Mouse (Mus musculus) stomach, embryonic 15.5 days (tissue): ENCODE measurements around the gene Tmem239. TPM values are rescaled to one million over a fixed set of nuclear protein-coding genes. Genes with fewer than 3 reads are reported as not detected.

ENCODE experiments used
- polyA plus RNA-seq: library from polyadenylated mRNA; unstranded; fragments of >200 nt; fragmentation: Nextera tagmentation; extraction: Ambion mirVana; gene quantifications from 2 replicates; pipeline ENCODE4 v1.2.1, GENCODE M21; 2015

The Tmem239 gene
- polyA plus RNA-seq, 1 experiment from 2014 or later, result not detected

Other genes starting within 250 kb of the Tmem239 start
- gene Snrpb, start 227.1 kb upstream of the Tmem239 start, polyA plus RNA-seq, result 518 and 527 TPM in 2 replicates
- gene Tmc2, start 211.3 kb upstream of the Tmem239 start, polyA plus RNA-seq, result 0.04 TPM in 1 of 2 replicates, not detected in the other
- 260 and 287 TPM in 2 replicates for gene Nop56, start 132.0 kb upstream of the Tmem239 start, polyA plus RNA-seq
- 171 and 192 TPM in 2 replicates for gene Idh3b, start 121.9 kb upstream of the Tmem239 start, polyA plus RNA-seq
- 2.8 and 3.1 TPM in 2 replicates for gene Ebf4, start 111.3 kb upstream of the Tmem239 start, polyA plus RNA-seq
- gene Cpxm1, start 8.9 kb upstream of the Tmem239 start, polyA plus RNA-seq, result 46.4 and 47.5 TPM in 2 replicates
- gene Gm28372, start 1.2 kb upstream of the Tmem239 start, polyA plus RNA-seq, result 0.14 TPM in 1 of 2 replicates, not detected in the other
- not detected in 2 replicates for gene 1700020A23Rik, start 1.2 kb upstream of the Tmem239 start, polyA plus RNA-seq
- gene Vps16, start 17.9 kb downstream of the Tmem239 start, polyA plus RNA-seq, result 78.8 and 88.6 TPM in 2 replicates
- 11.1 and 14.0 TPM in 2 replicates for gene Pced1a, start 18.2 kb downstream of the Tmem239 start, polyA plus RNA-seq
- gene Ptpra, start 43.8 kb downstream of the Tmem239 start, polyA plus RNA-seq, result 85.2 and 88.2 TPM in 2 replicates
- gene Mrps26, start 157.3 kb downstream of the Tmem239 start, polyA plus RNA-seq, result 80.8 and 87.4 TPM in 2 replicates
- gene Oxt, start 169.7 kb downstream of the Tmem239 start, polyA plus RNA-seq, result not detected in 2 replicates
- not detected in 2 replicates for gene Avp, start 176.1 kb downstream of the Tmem239 start, polyA plus RNA-seq
- gene Fastkd5, start 223.5 kb downstream of the Tmem239 start, polyA plus RNA-seq, result 13.6 and 15.2 TPM in 2 replicates
- gene Ubox5, start 223.6 kb downstream of the Tmem239 start, polyA plus RNA-seq, result 10.4 and 11.4 TPM in 2 replicates
- 9.9 and 11.9 TPM in 2 replicates for gene Lzts3, start 236.3 kb downstream of the Tmem239 start, polyA plus RNA-seq